Mouse (Mus musculus) spleen, embryonic (tissue): ENCODE measurements around the gene Slc4a2.

Source experiments
- CTCF ChIA-PET: fragments of 350-600 bp; sonication (Branson Sonifier 250); formaldehyde crosslinking; loops from one replicate; lab custom pipeline; 2022; lab: Charles Lee

The Slc4a2 gene

GRCm38 (mm10) chr5:24423129-24424003 is at the start of gene Slc4a2, which contains the start of gene Cdk5:
Slc4a2 (plus strand) TSS chr5:24423837.
Cdk5 (minus strand) TSS chr5:24423530.
- CTCF ChIA-PET, result no interaction called here

GRCm38 (mm10) chr5:24374216-24374615 is 49.4 kb upstream of the Slc4a2 start:
- CTCF ChIA-PET, result no interaction called here

- CTCF ChIA-PET, result no interaction called here
Observed at GRCm38 (mm10) chr5:24374666-24375328, 48.8 kb upstream of the Slc4a2 start.

GRCm38 (mm10) chr5:24378700-24379099 is 44.9 kb upstream of the Slc4a2 start:
- CTCF ChIA-PET, result no interaction called here

- CTCF ChIA-PET, result no interaction called here
Observed at GRCm38 (mm10) chr5:24379501-24379900, 44.1 kb upstream of the Slc4a2 start.

GRCm38 (mm10) chr5:24380499-24380898 is 43.1 kb upstream of the Slc4a2 start:
- CTCF ChIA-PET, result no interaction called here

GRCm38 (mm10) chr5:24381486-24381885 is 42.2 kb upstream of the Slc4a2 start:
- CTCF ChIA-PET, result no interaction called here

GRCm38 (mm10) chr5:24381988-24382387 is 41.6 kb upstream of the Slc4a2 start:
- CTCF ChIA-PET, result no interaction called here

GRCm38 (mm10) chr5:24383026-24383859 is 40.4 kb upstream of the Slc4a2 start:
- CTCF ChIA-PET, result interaction anchor here (1.2 kb wide), 1 partner anchor 9 kb away, joined by 5 read pairs; the partner anchor contains the start of gene Atg9b

GRCm38 (mm10) chr5:24384407-24384806 is 39.2 kb upstream of the Slc4a2 start:
- CTCF ChIA-PET, result interaction anchor here (1.1 kb wide), 1 partner anchor 9 kb away, joined by 3 read pairs; no protein-coding TSS in a partner anchor

GRCm38 (mm10) chr5:24385374-24385773 is 38.3 kb upstream of the Slc4a2 start:
- CTCF ChIA-PET, result interaction anchor here (1.1 kb wide), 1 partner anchor 8 kb away, joined by 3 read pairs; no protein-coding TSS in a partner anchor

GRCm38 (mm10) chr5:24385887-24386550 is 37.6 kb upstream of the Slc4a2 start:
- CTCF ChIA-PET, result interaction anchor here (0.6 kb wide), 1 partner anchor 11 kb away, joined by 4 read pairs; no protein-coding TSS in a partner anchor

- CTCF ChIA-PET, result no interaction called here
Observed at GRCm38 (mm10) chr5:24387264-24388241, 36.1 kb upstream of the Slc4a2 start.

- CTCF ChIA-PET, result interaction anchor here (0.7 kb wide), 2 partner anchors 700 to 1371 kb away, joined by 4 to 10 read pairs; no protein-coding TSS in a partner anchor
Observed at GRCm38 (mm10) chr5:24388246-24388915, 35.3 kb upstream of the Slc4a2 start.

- CTCF ChIA-PET, result interaction anchor here (0.7 kb wide), 2 partner anchors 701 to 1370 kb away, joined by 4 to 10 read pairs; no protein-coding TSS in a partner anchor
Observed at GRCm38 (mm10) chr5:24389011-24389657, 34.5 kb upstream of the Slc4a2 start.

GRCm38 (mm10) chr5:24389658-24390020 is 34.0 kb upstream of the Slc4a2 start:
- CTCF ChIA-PET, result no interaction called here

GRCm38 (mm10) chr5:24391864-24392263 is 31.8 kb upstream of the Slc4a2 start, which contains the start of gene Atg9b:
Atg9b (minus strand) TSS chr5:24392143.
- CTCF ChIA-PET, result interaction anchor here (1.6 kb wide), 1 partner anchor 8 kb away, joined by 5 read pairs; no protein-coding TSS in a partner anchor

GRCm38 (mm10) chr5:24392724-24393123 is 30.9 kb upstream of the Slc4a2 start:
- CTCF ChIA-PET, result interaction anchor here (0.6 to 1.6 kb wide), 2 partner anchors 8 to 9 kb away, joined by 3 to 5 read pairs; no protein-coding TSS in a partner anchor
